8 mouse cellular contexts compared by ENCODE assay signal in the genomic region with DNA sequence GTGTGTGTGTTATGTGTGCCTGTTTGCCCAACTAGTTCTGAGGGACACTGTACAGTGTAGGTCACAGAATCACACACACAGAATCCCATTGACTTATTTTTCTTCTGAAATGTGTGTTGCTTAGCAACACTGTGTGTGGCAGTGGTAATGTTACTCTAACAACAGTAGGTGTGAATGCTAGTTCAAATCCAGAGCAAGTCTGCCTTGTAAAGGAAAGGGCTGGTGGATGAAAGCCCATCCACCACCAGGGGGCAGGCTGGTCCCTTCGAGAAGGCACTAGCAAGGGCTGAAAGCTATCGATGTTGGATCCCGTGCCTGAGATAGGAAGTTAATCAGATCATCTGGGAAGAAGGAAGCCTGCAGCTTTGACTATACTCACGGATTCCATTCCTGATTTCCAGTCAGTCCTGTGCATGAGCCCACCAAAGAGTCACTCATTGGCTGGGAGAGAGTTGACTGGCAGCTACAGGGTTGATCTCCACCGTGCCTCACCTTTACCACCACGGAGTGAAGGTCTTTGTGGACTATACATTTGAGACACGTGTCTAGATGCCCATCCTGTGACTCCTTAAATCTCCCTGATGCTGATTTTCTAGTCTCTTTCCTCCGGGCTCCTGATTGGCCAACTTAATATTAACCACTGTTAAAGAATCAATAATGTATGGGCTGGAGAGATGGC. TPM values are rescaled to one million over a fixed set of nuclear protein-coding genes. Genes with fewer than 3 reads are reported as not detected.
A peak's percentile ranks its signal among the peaks of the same experiment; 100 is the strongest.
DNase-seq lines count a peak whose midpoint lies in the region; ATAC-seq and TF ChIP-seq lines count a peak whose summit lies in the region.

No protein-coding gene starts in this region.

- no peak overlapping the region for H3K27ac ChIP-seq in left cerebral cortex, adult 2 months

- intact Hi-C loops in left cerebral cortex, adult 2 months (cut with DNase I) = loop anchor here (1.0 kb wide), 1 partner anchor 389 kb away; no protein-coding TSS in a partner anchor

- peak; percentile 90 for ATAC-seq in megakaryocyte-erythroid progenitor cell, adult 5-6 weeks (replicated peaks; ENCODE audit: low FRiP score, low TSS enrichment, poor library complexity, severe bottlenecking)

- H3K4me3 ChIP-seq in left cerebral cortex, adult 2 months = no peak overlapping the region

- DNase-seq in WW6 (ENCODE audit: low read depth, low spot score) = peak; percentile 79
- peak; percentile 84 to 93 for DNase-seq in cerebellum, postnatal 25 days
- peak; percentile 88 to 89 for DNase-seq in frontal cortex, postnatal 36 days (ENCODE audit: low spot score in 2 of 2)
- DNase-seq in induced T-regulatory cell, adult 2 months (ENCODE audit: low read depth) = peak; percentile 84
- peak; percentile 85 to 88 for DNase-seq in left cerebral cortex, adult 2 months (ENCODE audit: extremely low spot score in 1 of 2, low spot score in 2 of 2)
- DNase-seq in right cerebral cortex, postnatal 14 days = peak; percentile 96
- peak; percentile 90 for DNase-seq in urinary bladder, postnatal 25 days (ENCODE audit: low spot score)

- TF ChIP-seq CTCF in left cerebral cortex, adult 2 months (IDR thresholded peaks at IDR 0.05) = peak; percentile 95

RNA-seq across cellular contexts. Expression of a gene that starts 38.7 kb away (rescaled TPM):
- 10 to 100 TPM; 48.2 to 51.3 TPM for total RNA-seq in left cerebral cortex, adult 2 months (2021)
- 95.6 and 120 TPM in 2 replicates for total RNA-seq in megakaryocyte-erythroid progenitor cell, adult 5-6 weeks (2014; fragmentation: Nextera tagmentation)
- total RNA-seq in megakaryocyte-erythroid progenitor cell, adult 5-6 weeks (2017) = 25.1 and 25.6 TPM in 2 replicates
